Mouse (Mus musculus) heart, embryonic 13.5 days (tissue): Measurements from ENCODE around the gene Slfn3. TPM values are rescaled to one million over a fixed set of nuclear protein-coding genes. Genes with fewer than 3 reads are reported as not detected.
"Not testable (repeated sequence)": the region's sequence is repeated elsewhere in the genome, so short reads cannot be mapped to it uniquely, and the experiment has no call there.

Source experiments
- ATAC-seq: fragments of 200-750 bp; cut with Nextera tagmentation; 2 replicates; pipeline ENCODE4 v1.8.0; 2017; ENCODE audit warnings: moderate TSS enrichment; ENCODE audit not compliant: insufficient number of reproducible peaks, low FRiP score, low TSS enrichment; ENCODE audit errors: extremely low read depth
- H3K27ac ChIP-seq: fragments of 300-500 bp; sonication (generic); replicated peaks from 2 replicates; pipeline ENCODE4 v1.5.1; 2015; ENCODE audit warnings: moderate library complexity, mild to moderate bottlenecking, inconsistent platforms
- H3K27me3 ChIP-seq: fragments of 300-500 bp; sonication (generic); replicated peaks from 2 replicates; pipeline ENCODE4 v1.6.1; 2015; ENCODE audit warnings: mild to moderate bottlenecking, inconsistent platforms
- H3K36me3 ChIP-seq: fragments of 300-500 bp; sonication (generic); 2 replicates; pipeline ENCODE4 v1.6.1; 2015; ENCODE audit warnings: mild to moderate bottlenecking, inconsistent platforms
- H3K4me1 ChIP-seq: fragments of 300-500 bp; sonication (generic); 2 replicates; pipeline ENCODE4 v1.6.1; 2015; ENCODE audit warnings: inconsistent platforms
- H3K4me2 ChIP-seq: fragments of 300-500 bp; sonication (generic); 2 replicates; pipeline ENCODE4 v1.6.1; 2015; ENCODE audit warnings: inconsistent platforms, mild to moderate bottlenecking, moderate library complexity
- H3K4me3 ChIP-seq: fragments of 300-500 bp; sonication (generic); 2 replicates; pipeline ENCODE4 v1.5.1; 2015; ENCODE audit warnings: moderate library complexity, mild to moderate bottlenecking, inconsistent platforms
- H3K9ac ChIP-seq: fragments of 300-500 bp; sonication (generic); 2 replicates; pipeline ENCODE4 v1.6.1; 2015; ENCODE audit warnings: inconsistent platforms, mild to moderate bottlenecking, moderate library complexity
- H3K9me3 ChIP-seq: fragments of 300-500 bp; sonication (generic); 2 replicates; pipeline ENCODE4 v1.6.1; 2016; ENCODE audit warnings: inconsistent platforms
- WGBS: fragments of 180-500 bp; shearing (Covaris S2); methylation state at CpG from one replicate; pipeline ENCODE4 v1.1.7; 2015; ENCODE audit warnings: mixed read lengths; 5-methylcytosine and 5-hydroxymethylcytosine counted together
- polyA plus RNA-seq: library from polyadenylated mRNA; unstranded; fragments of >200 nt; fragmentation: Nextera tagmentation; extraction: Ambion mirVana; gene quantifications from 2 replicates; pipeline ENCODE4 v1.2.1, GENCODE M21; 2015

The Slfn3 gene
- polyA plus RNA-seq: 0.98 TPM in 2 replicates

GRCm38 (mm10) chr11:83191134-83191893 lies at the start of gene Slfn3:
Slfn3 (plus strand) TSS chr11:83191330.
- Histone ChIP-seq H3K27ac (no peak within 1 kb of the TSS), H3K36me3 (no peaks in the 10 kb centered on the region), H3K4me2 (peak within 1 kb of the TSS; percentile 37), H3K27me3 (no peaks in the 10 kb centered on the region), H3K9me3 (no peaks in the 10 kb centered on the region), H3K4me3 (peak within 1 kb of the TSS; percentile 34), H3K9ac (peak within 1 kb of the TSS; percentile 0; the same call in 1 of the 2 replicates), H3K4me1 (no peaks in the 10 kb centered on the region)
- ATAC-seq: no peak
- WGBS: 61% methylated on average over 12 of the region's 12 CpGs

- not testable (repeated sequence) for H3K4me2 ChIP-seq
Observed at GRCm38 (mm10) chr11:83148939-83149338, 42.2 kb upstream of the Slfn3 start.

DNA sequence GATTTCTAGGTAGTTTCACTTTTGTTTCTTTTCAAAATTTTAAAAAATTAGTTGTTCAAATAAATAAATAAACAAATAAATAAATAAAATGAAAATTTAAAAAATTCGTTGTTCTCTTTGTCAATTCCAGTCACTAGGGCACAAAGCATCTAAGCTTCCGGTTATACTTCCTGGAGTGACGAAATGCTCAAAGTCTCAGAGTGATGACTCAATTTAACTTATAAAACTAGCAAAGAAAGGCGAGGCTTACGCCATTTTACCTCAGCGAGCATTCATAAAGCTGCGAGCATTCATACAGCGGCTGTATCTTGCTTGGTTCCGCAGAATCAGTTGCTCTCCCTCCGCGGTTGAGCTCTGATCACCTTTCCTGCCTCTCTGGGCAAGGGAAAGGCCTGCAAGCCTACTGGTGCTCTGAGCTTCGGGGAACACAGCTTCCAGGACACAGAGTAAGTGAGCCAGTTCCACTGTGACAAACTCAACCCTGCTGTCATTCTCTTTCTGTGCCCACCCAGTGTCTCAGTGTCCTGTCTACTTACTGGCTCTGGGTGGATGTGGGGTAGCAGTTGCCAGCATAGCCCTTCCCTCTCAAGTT lies 16.1 kb upstream of the Slfn3 start, which contains the start of gene Slfn4:
Slfn4 (plus strand) TSS at position 239 of the 592 bp plus-strand sequence.
- Histone ChIP-seq H3K36me3 (no peaks in the 10 kb centered on the region), H3K27me3 (no peaks in the 10 kb centered on the region), H3K4me3 (no peak within 1 kb of the TSS), H3K4me2 (no peak within 1 kb of the TSS), H3K4me1 (no peaks in the 10 kb centered on the region), H3K27ac (no peak within 1 kb of the TSS), H3K9ac (no peak within 1 kb of the TSS), H3K9me3 (no peaks in the 10 kb centered on the region)
- 80% methylated on average over 12 of the region's 12 CpGs for WGBS
- ATAC-seq: no peak

More at GRCm38 (mm10) chr11:83148939-83149338, 42.2 kb upstream of the Slfn3 start:
- H3K9ac ChIP-seq, H3K9me3 ChIP-seq, H3K4me3 ChIP-seq, H3K36me3 ChIP-seq, ATAC-seq, H3K4me1 ChIP-seq, H3K27me3 ChIP-seq, H3K27ac ChIP-seq: not testable (repeated sequence)
- WGBS: no CpG with 5 or more reads among the region's 1 CpGs

- Histone ChIP-seq H3K9me3 (no peaks in the 10 kb centered on the region), H3K4me1 (no peaks in the 10 kb centered on the region), H3K9ac (no peak overlapping the region), H3K27me3 (no peaks in the 10 kb centered on the region), H3K4me3 (peak overlapping the region; percentile 34; the same call in 1 of the 2 replicates), H3K4me2 (peak overlapping the region; percentile 37), H3K36me3 (no peaks in the 10 kb centered on the region), H3K27ac (no peak overlapping the region)
- 52% methylated on average over 3 of the region's 3 CpGs for WGBS
- ATAC-seq: no peak
Observed at GRCm38 (mm10) chr11:83192001-83192400, 871 bp downstream of the Slfn3 start.

GRCm38 (mm10) chr11:83205002-83205401 lies 13.9 kb downstream of the Slfn3 start:
- no peaks in the 10 kb centered on the region for H3K36me3 ChIP-seq
- H3K9ac ChIP-seq: no peak overlapping the region
- no peak overlapping the region for H3K27ac ChIP-seq
- no peak overlapping the region for H3K4me3 ChIP-seq
- H3K27me3 ChIP-seq: no peaks in the 10 kb centered on the region
- no peak for ATAC-seq
- no peaks in the 10 kb centered on the region for H3K4me1 ChIP-seq
- no peaks in the 10 kb centered on the region for H3K9me3 ChIP-seq
- H3K4me2 ChIP-seq: no peak overlapping the region

- Histone ChIP-seq H3K4me2 (no peak overlapping the region), H3K36me3 (0 out of 2 replicates have a peak, but pooled peaks cover 4% of the 10 kb centered on the region), H3K4me1 (no peaks in the 10 kb centered on the region), H3K27ac (no peak overlapping the region), H3K27me3 (no peaks in the 10 kb centered on the region), H3K9me3 (no peaks in the 10 kb centered on the region), H3K9ac (no peak overlapping the region), H3K4me3 (no peak overlapping the region)
- no peak for ATAC-seq
- 69% methylated on average over 1 of the region's 1 CpGs for WGBS
Observed at GRCm38 (mm10) chr11:83216119-83216518, 25.0 kb downstream of the Slfn3 start.

- no peaks in the 10 kb centered on the region for H3K27me3 ChIP-seq
- no peak overlapping the region for H3K4me2 ChIP-seq
- no peak overlapping the region for H3K4me3 ChIP-seq
- H3K27ac ChIP-seq: no peak overlapping the region
- ATAC-seq: no peak
- 78% methylated on average over 1 of the region's 1 CpGs for WGBS
- no peaks in the 10 kb centered on the region for H3K9me3 ChIP-seq
- H3K4me1 ChIP-seq: no peaks in the 10 kb centered on the region
- no peak overlapping the region for H3K9ac ChIP-seq
- 0 out of 2 replicates have a peak, but pooled peaks cover under 1% of the 10 kb centered on the region for H3K36me3 ChIP-seq
Observed at GRCm38 (mm10) chr11:83221328-83221877, 30.3 kb downstream of the Slfn3 start.

- H3K27me3 ChIP-seq: no peaks in the 10 kb centered on the region
- peak overlapping the region; percentile 14; the same call in 1 of the 2 replicates for H3K4me3 ChIP-seq
- H3K36me3 ChIP-seq: no peaks in the 10 kb centered on the region
- 68% methylated on average over 7 of the region's 7 CpGs for WGBS
- no peaks in the 10 kb centered on the region for H3K4me1 ChIP-seq
- no peaks in the 10 kb centered on the region for H3K9me3 ChIP-seq
- no peak for ATAC-seq
- no peak overlapping the region for H3K9ac ChIP-seq
- no peak overlapping the region for H3K27ac ChIP-seq
- 0 out of 2 replicates have a peak overlapping the region, but pooled peaks have one; percentile 7 for H3K4me2 ChIP-seq
Observed at GRCm38 (mm10) chr11:83223367-83223766, 32.2 kb downstream of the Slfn3 start.

DNA sequence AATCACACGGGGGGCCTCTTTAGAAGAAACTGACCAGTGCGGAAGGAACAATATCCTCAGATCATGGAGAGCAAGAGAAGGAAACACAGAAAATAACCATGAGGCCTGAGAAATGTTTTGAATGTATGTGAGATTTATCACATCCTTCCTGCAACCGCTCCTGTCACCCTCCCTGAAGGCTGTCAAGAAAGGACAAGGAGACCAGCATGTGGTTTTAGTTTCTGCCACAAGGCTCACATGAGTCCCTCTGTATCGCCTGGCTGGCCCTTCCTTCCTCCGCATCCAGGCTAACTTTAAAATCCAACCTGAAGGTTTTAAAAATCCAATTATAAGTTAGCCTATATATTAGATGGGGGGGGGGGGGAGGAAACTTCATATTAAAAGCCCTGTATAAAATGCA lies 32.7 kb downstream of the Slfn3 start:
- not testable (repeated sequence) for H3K9me3 ChIP-seq, H3K4me1 ChIP-seq, H3K27me3 ChIP-seq, H3K36me3 ChIP-seq, H3K27ac ChIP-seq, ATAC-seq, H3K9ac ChIP-seq
- Histone ChIP-seq H3K4me2 (0 out of 2 replicates have a peak overlapping the region, but pooled peaks have one; percentile 7), H3K4me3 (peak overlapping the region; percentile 14; the same call in 1 of the 2 replicates)
- WGBS: 71% methylated on average over 5 of the region's 5 CpGs

GRCm38 (mm10) chr11:83224217-83224616 lies 33.1 kb downstream of the Slfn3 start:
- WGBS: 84% methylated on average over 9 of the region's 9 CpGs
- H3K36me3 ChIP-seq: no peaks in the 10 kb centered on the region
- H3K4me2 ChIP-seq: no peak overlapping the region
- no peak overlapping the region for H3K27ac ChIP-seq
- no peak overlapping the region for H3K4me3 ChIP-seq
- no peak overlapping the region for H3K9ac ChIP-seq
- ATAC-seq: no peak
- no peaks in the 10 kb centered on the region for H3K27me3 ChIP-seq
- H3K9me3 ChIP-seq: no peaks in the 10 kb centered on the region
- no peaks in the 10 kb centered on the region for H3K4me1 ChIP-seq

- Histone ChIP-seq H3K4me1 (no peaks in the 10 kb centered on the region), H3K4me3 (no peak overlapping the region), H3K27ac (no peak overlapping the region), H3K9ac (no peak overlapping the region), H3K36me3 (no peaks in the 10 kb centered on the region), H3K27me3 (no peaks in the 10 kb centered on the region), H3K9me3 (no peaks in the 10 kb centered on the region), H3K4me2 (no peak overlapping the region)
- ATAC-seq: no peak
- WGBS: 52% methylated on average over 3 of the region's 3 CpGs
Observed at GRCm38 (mm10) chr11:83224750-83225149, 33.6 kb downstream of the Slfn3 start.
